Mouse (Mus musculus): ENCODE results near the gene Peg3.

The Peg3 gene

DNA sequence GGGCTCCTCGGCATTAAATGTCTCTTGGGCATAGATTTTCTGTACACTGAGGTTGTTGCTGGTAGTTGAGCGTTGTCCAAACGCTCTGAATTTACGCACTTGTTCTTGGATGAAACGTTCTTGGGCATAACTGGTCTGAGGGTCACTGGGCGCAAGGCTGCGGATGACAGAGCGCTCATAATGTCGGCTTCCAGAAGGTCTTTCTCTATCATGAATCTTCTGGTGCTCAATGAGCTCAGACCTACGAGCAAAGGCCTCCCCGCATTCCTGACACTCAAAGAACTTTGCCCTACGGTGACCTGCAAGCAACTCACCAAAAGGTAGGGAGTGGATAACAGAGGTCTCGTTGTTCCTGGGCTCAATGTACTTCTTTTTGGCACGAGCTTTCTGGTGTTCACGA, 20.8 kb downstream of the Peg3 start:
- DNase-seq (ENCODE audit: low spot score in 2 of 2), result no peak

DNA sequence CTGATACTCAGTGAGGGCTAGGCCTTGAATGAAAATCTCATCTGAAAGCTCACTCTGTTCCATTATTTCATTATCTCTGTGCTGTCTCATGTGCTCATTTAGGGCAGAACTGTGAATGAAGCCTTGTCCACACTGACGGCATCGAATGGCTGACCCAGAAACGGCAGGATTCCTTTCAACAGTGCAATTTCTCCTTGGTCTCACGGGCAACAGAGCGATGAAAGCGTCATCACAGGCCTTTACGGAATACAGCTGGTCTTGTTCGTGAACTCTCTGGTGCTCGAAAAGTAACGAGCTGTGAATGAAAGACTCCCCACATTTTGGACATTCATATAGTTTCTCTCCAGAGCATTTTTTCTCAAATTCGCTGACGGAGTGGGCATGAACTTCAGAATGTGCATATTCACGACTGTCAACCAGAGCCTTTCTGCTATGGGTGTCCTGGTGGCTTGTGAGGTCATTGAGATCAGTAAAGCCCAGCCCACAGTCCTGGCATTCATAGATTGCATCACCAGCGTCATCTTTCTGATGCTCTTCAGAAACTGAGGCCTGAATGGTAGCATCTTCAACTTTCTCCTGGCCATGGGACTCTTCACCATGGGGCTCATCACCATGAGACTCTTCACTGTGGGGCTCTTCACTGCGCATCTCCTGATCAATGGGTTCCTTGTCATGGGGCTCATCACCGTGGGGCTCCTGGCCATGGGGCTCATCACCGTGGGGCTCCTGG, 21.6 kb downstream of the Peg3 start:
- no peak for DNase-seq (ENCODE audit: low spot score in 2 of 2)

DNA sequence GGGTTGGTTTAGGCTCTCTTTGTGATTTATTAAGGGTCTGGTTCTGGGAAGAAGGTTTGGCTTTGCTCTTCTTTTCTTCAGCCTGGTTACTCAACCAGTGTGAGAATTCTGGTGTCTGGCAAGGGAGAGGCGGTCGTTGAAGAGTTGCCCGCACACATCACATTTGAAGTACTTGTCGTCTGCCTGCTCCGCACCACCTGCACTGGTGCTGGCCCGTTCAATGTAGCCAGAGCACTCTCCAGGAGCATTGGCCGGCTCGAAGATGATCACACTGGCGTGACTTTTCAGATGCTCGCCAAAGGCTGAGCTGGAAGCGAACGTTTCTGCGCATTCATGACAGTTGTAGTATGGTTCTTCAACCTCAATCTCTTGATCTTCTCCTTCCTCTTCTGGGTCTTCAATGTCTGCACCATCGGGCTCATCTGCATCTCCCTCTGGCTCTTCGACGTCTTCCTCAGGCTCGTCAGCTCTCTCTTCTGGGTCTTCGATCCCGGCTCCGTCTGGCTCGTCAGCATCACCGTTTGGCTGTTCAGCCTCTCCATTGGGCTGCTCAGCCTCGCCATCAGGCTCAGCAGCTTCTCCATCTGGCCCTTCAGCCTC, 22.7 kb downstream of the Peg3 start:
- no peak for DNase-seq (ENCODE audit: low spot score in 2 of 2)

DNA sequence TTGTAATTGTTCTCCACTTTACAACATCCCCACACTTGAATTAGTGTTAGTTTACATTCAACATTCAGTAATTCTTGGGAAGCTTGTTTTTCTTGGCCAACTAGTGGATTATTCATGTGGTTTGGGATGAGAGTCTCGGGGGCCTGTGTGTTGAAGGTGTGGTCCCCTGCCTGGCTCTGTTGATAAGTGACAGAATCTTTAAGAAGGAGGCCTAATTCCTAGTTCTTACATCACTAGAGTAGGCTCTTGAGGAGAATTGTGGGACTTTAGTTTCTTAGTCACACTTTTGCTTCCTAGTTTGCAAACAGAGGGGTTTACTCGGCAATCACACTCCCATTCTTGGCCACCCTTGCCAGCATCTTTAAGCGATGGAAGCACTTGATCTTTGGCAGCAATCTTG, 31.0 kb downstream of the Peg3 start:
- DNase-seq (ENCODE audit: low spot score in 2 of 2), result no peak

DNA sequence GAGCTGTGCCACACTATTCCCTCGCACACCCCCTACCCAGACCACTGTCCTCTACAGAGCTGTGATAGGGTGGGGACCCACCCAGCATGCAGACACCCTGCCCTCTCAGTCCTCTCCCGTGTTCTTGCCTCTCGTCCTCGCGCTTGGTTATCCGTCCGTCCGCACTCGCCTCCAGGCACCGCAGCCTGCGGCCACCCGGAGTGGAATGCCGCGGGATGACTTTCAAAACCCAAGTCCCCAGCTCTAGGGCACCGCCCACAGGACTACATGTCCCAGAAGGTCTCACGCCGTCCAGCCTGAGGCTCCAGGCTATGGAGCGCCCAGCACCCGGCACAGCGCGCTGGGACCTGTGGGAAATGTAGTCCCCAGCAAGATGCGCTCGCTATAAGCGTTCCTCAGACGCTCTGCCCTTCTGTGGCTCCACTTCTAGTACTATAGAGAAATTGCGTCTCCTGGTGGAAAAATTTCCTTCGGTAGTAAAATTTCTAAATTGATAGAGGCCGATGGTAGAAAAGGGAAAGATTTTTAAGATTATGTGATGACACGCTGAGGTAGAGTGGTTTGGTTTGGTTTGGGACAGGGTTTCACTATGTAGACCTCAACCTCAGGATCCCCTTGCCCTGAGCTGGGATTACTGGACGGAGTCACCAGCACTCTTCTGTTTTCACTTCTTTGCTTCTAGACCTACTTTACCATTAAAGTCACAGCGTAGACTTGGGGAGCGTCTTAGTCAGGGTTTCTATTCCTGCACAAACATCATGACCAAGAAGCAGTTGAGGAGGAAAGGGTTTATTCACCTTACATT, 33.8 kb downstream of the Peg3 start, which contains the start of gene Zim1:
Zim1 (minus strand) TSS at position 210 of the 805 bp plus-strand sequence.
- DNase-seq (ENCODE audit: low spot score in 2 of 2), result peak; percentile 75 to 86

DNA sequence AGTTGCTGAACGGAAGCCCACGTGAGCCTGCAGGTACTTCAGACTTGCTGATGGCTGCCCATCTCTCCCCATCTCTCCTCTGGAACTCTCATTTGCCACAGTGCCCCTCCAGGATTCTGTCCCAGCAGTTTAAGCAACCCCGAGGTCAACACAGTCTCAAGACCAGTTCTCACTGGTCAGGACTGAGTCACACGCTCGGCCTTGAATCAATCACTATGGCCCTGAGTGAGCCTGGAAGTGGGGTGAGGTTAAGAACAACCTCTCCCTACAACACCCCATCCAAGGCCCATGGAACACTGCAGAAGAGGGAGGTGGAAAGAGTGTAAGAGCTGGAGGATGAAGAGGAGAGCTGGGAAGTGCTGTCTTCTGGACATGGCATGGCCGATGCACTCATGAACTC, 44.7 kb downstream of the Peg3 start:
- no peak for DNase-seq (ENCODE audit: low spot score in 2 of 2)

DNA sequence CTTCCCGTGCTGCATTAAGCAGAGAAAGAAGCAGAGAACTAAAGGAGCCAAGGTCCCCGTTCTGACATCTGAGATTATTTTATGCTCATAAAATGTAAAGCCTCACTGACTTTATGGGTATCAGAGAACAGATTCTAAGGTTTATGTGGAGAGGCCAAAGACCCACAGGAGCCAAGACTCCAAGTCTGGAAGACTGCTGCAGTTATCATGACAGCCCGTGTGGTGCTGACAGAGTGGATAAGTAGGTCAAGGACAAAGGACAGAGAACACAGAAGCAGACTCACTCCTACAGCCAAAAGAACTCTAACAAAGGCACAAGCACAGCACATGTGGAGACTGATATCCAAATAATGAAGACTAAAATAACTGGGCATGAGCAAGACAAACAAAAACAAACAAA, 63.5 kb downstream of the Peg3 start:
- DNase-seq (ENCODE audit: low spot score in 2 of 2), result no peak

DNA sequence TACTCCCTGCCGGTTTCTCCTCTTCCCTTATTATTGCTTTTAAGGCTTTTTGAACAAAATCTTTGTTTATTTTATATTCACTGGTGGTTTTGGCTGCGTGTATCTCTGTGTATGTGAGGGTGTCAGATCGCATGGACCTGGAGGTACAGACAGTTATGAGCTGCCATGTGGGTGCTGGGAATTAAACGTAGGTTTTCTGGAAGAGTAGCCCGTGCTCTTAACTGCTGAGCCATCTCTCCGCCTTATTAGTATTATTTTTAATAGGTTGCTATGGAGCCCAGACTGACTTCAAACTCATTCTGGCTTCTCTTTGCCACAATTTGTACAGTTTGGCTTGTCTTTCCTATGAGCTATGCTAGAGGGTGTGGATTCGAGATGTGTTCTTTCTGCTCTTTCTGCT, 66.8 kb downstream of the Peg3 start:
- DNase-seq (ENCODE audit: low spot score in 2 of 2), result no peak

DNA sequence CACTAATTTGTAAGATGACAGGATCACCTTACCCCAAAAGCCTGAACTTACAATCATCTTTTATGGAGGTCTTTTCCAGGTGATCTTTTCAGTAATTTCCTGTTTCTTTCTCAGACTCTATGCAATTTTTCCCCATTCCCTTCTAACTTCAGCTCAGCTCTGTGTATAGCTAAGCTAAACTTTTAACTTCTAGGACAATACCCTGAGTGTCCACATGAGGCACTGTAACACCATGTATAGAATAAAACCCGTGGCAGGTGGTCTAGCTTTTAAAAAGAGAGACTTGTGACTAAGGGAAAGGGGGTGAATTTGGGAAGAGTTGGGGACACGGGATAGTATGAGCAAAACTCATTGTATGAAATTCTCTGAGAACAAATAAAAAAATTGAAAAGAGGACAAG, 70.6 kb downstream of the Peg3 start:
- peak in 1 of 2 experiments; percentile 5 for DNase-seq (ENCODE audit: low spot score in 2 of 2)

DNA sequence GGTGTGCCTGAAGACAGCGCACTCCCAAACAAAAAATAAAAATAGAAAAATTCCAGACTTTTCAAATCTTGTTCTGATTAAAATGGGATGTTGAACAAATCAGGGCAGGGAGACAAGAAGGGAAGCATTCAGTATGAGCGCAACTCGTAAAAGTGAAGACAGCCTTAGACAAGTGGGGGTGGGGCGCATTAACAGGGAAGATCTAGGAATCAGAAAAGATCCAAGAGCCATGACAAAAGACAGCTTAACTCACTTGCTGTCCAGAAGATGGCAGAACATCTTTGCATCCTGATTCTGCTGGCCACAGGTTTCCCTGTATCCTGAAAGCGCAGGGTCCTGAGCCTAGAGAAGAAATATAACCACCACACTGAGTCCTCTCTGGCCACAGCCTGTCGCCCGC, 71.6 kb downstream of the Peg3 start:
- DNase-seq (ENCODE audit: low spot score in 2 of 2), result no peak
